Mouse (Mus musculus) heart, adult 11 months (tissue): Measurements from ENCODE around the gene Cd69.

Experiments
- DNase-seq: peaks from one replicate; pipeline ENCODE4 v3.0.0; 2022

The Cd69 gene

GRCm38 (mm10) chr6:129222188-129222800 lies 52.9 kb downstream of the Cd69 start:
- peak; percentile 87 for DNase-seq

GRCm38 (mm10) chr6:129221053-129221452 lies 54.2 kb downstream of the Cd69 start:
- no peak for DNase-seq

GRCm38 (mm10) chr6:129219897-129220517 lies 55.2 kb downstream of the Cd69 start:
- peak; percentile 93 for DNase-seq

- DNase-seq: peak; percentile 93
These were observed 57.0 kb downstream of the Cd69 start for GRCm38 (mm10) chr6:129218191-129218696.
